ENCODE assay signal across 9 mouse cellular contexts in genomic region chr6:138477611-138478010, GRCm38 (mm10).
A peak's percentile ranks its signal among the peaks of the same experiment; 100 is the strongest.
DNase-seq lines count a peak whose midpoint lies in the region; ATAC-seq and TF ChIP-seq lines count a peak whose summit lies in the region.
"Had no signal": no experiment of that assay in that cellular context is flagged by ENCODE, and none has a peak within 500 bp of the region (broad histone marks: within the 10 kb centered on the region; RNA-seq: fewer than 3 reads in every experiment).

No protein-coding gene starts in this region.

- H3K36me3 ChIP-seq in forebrain, embryonic 12.5 days (replicated peaks): no peaks in the 10 kb centered on the region
- H3K36me3 ChIP-seq in intestine, embryonic 16.5 days (ENCODE audit: control insufficient read depth, insufficient read depth, low read length): no peaks in the 10 kb centered on the region
- no peaks in the 10 kb centered on the region for H3K36me3 ChIP-seq in testis, adult 2 months (ENCODE audit: control insufficient read depth, insufficient read depth, low read length)
- H3K36me3 ChIP-seq: limb, embryonic 15.5 days had no signal

- peak; percentile 54 for DNase-seq in gastrocnemius, postnatal 10 days
- no peak for DNase-seq in gastrocnemius, adult 18-20 months (ENCODE audit: low spot score)
- peak; percentile 16 for DNase-seq in brain, embryonic 18.5 days (ENCODE audit: low read depth, low spot score)
- DNase-seq in left cerebral cortex, adult 8-10 months (ENCODE audit: low spot score in 2 of 2): peak; percentile 40 to 47
- DNase-seq in mesoderm, embryonic 11.5 days (ENCODE audit: low read depth, low spot score): peak; percentile 79

- no peaks in the 10 kb centered on the region for H3K27me3 ChIP-seq in forebrain, embryonic 12.5 days
- no peaks in the 10 kb centered on the region for H3K27me3 ChIP-seq in intestine, embryonic 16.5 days (replicated peaks; ENCODE audit: control insufficient read depth, insufficient read depth, low read length)
- H3K27me3 ChIP-seq in testis, adult 2 months (ENCODE audit: control insufficient read depth, insufficient read depth, low read length): no peaks in the 10 kb centered on the region
- H3K27me3 ChIP-seq: limb, embryonic 15.5 days had no signal

- 11% methylated on average over 5 of the region's 5 CpGs for WGBS in forebrain, embryonic 12.5 days
- WGBS in intestine, embryonic 16.5 days: 19% methylated on average over 5 of the region's 5 CpGs

- no peak overlapping the region for H3K27ac ChIP-seq in forebrain, embryonic 12.5 days
- no peak overlapping the region for H3K27ac ChIP-seq in intestine, embryonic 16.5 days (ENCODE audit: low read length)
- no peak overlapping the region for H3K27ac ChIP-seq in testis, adult 2 months (ENCODE audit: control insufficient read depth, insufficient read depth, low read depth, low read length)
- H3K27ac ChIP-seq: limb, embryonic 15.5 days had no signal

- no peak for TF ChIP-seq POLR2A in testis, adult 2 months (IDR thresholded peaks at IDR 0.05; ENCODE audit: control insufficient read depth, low read depth, low read length)

- TF ChIP-seq CTCF in testis, adult 2 months (IDR thresholded peaks at IDR 0.05; ENCODE audit: control insufficient read depth, insufficient read depth, insufficient replicate concordance, low read depth, low read length): peak; percentile 82; the same call in 1 of the 2 replicates

- no peaks in the 10 kb centered on the region for H3K4me1 ChIP-seq in forebrain, embryonic 12.5 days
- no peaks in the 10 kb centered on the region for H3K4me1 ChIP-seq in intestine, embryonic 16.5 days (ENCODE audit: control insufficient read depth, insufficient read depth, low read length)
- peaks cover 2% of the 10 kb centered on the region; the same call in 1 of the 2 replicates for H3K4me1 ChIP-seq in testis, adult 2 months (ENCODE audit: control insufficient read depth, insufficient read depth, low read length)
- H3K4me1 ChIP-seq: limb, embryonic 15.5 days had no signal

- no peak overlapping the region for H3K4me2 ChIP-seq in forebrain, embryonic 12.5 days
- H3K4me2 ChIP-seq in intestine, embryonic 16.5 days (ENCODE audit: low read depth, low read length): no peak overlapping the region
- H3K4me2 ChIP-seq: limb, embryonic 15.5 days had no signal

- no peaks in the 10 kb centered on the region for H3K9me3 ChIP-seq in forebrain, embryonic 12.5 days
- no peaks in the 10 kb centered on the region for H3K9me3 ChIP-seq in intestine, embryonic 16.5 days (ENCODE audit: control insufficient read depth, low read length)
- H3K9me3 ChIP-seq: limb, embryonic 15.5 days had no signal

- H3K4me3 ChIP-seq in forebrain, embryonic 12.5 days (replicated peaks): no peak overlapping the region
- H3K4me3 ChIP-seq in intestine, embryonic 16.5 days (ENCODE audit: low read length): no peak overlapping the region
- H3K4me3 ChIP-seq in testis, adult 2 months (ENCODE audit: control insufficient read depth, low read depth, low read length): no peak overlapping the region
- H3K4me3 ChIP-seq: limb, embryonic 15.5 days had no signal

- ATAC-seq in forebrain, embryonic 12.5 days (ENCODE audit: low FRiP score): peak; percentile 78
- peak; percentile 48; the same call in 1 of the 2 replicates for ATAC-seq in intestine, embryonic 16.5 days

- no peak overlapping the region for H3K9ac ChIP-seq in forebrain, embryonic 12.5 days
- H3K9ac ChIP-seq in intestine, embryonic 16.5 days (ENCODE audit: low read depth, low read length): no peak overlapping the region
- H3K9ac ChIP-seq: limb, embryonic 15.5 days had no signal
